ENCODE assay signal across 9 mouse cellular contexts in genomic region chr4:102439401-102440118, GRCm38 (mm10).
DNase-seq lines count a peak whose midpoint lies in the region; ATAC-seq and TF ChIP-seq lines count a peak whose summit lies in the region.
"Had no signal": no experiment of that assay in that cellular context is flagged by ENCODE, and none has a peak within 500 bp of the region (broad histone marks: within the 10 kb centered on the region; RNA-seq: fewer than 3 reads in every experiment).

No protein-coding gene starts in this region.

- no peak overlapping the region for H3K4me2 ChIP-seq in lung, embryonic 16.5 days (ENCODE audit: low read depth, low read length)
- H3K4me2 ChIP-seq in lung, postnatal 0 days (replicated peaks; ENCODE audit: low read depth, low read length): no peak overlapping the region
- H3K4me2 ChIP-seq in forebrain, postnatal 0 days (ENCODE audit: low read depth): no peak overlapping the region
- no peak overlapping the region for H3K4me2 ChIP-seq in kidney, postnatal 0 days (ENCODE audit: low read length)
- H3K4me2 ChIP-seq: liver, embryonic 13.5 days had no signal

- no peak for TF ChIP-seq CTCF in lung, postnatal 0 days (IDR thresholded peaks at IDR 0.05)
- TF ChIP-seq CTCF in forebrain, postnatal 0 days (IDR thresholded peaks at IDR 0.05; ENCODE audit: low read depth): no peak
- no peak for TF ChIP-seq CTCF in kidney, postnatal 0 days (IDR thresholded peaks at IDR 0.05; ENCODE audit: low read depth)

- no peak for TF ChIP-seq EP300 in lung, postnatal 0 days (IDR thresholded peaks at IDR 0.05)

- peak; percentile 5 to 45 for DNase-seq in adrenal gland, postnatal 36 days
- no peak for DNase-seq in adrenal gland, adult 8-10 months
- DNase-seq in lung, postnatal 0 days (ENCODE audit: low spot score): no peak
- no peak for DNase-seq in forebrain, postnatal 0 days
- peak; percentile 29 for DNase-seq in kidney, postnatal 0 days (ENCODE audit: low spot score)
- no peak for DNase-seq in urinary bladder, postnatal 36 days (ENCODE audit: low spot score in 2 of 2)
- DNase-seq in embryo, embryonic 10 days (ENCODE audit: low spot score): no peak
- DNase-seq: liver, embryonic 13.5 days had no signal

- WGBS in lung, embryonic 16.5 days: 42% methylated on average over 5 of the region's 5 CpGs
- 48% methylated on average over 5 of the region's 5 CpGs for WGBS in lung, postnatal 0 days
- 35% methylated on average over 5 of the region's 5 CpGs for WGBS in forebrain, postnatal 0 days
- 50% methylated on average over 5 of the region's 5 CpGs for WGBS in kidney, postnatal 0 days

- peak; percentile 73 for ATAC-seq in lung, embryonic 16.5 days (ENCODE audit: low read depth)
- no peak for ATAC-seq in lung, postnatal 0 days
- ATAC-seq in forebrain, postnatal 0 days: peak; percentile 18
- ATAC-seq in kidney, postnatal 0 days (replicated peaks; ENCODE audit: low FRiP score, low read depth): no peak

- no peak overlapping the region for H3K9ac ChIP-seq in lung, embryonic 16.5 days (ENCODE audit: low read length)
- H3K9ac ChIP-seq in lung, postnatal 0 days (replicated peaks; ENCODE audit: low read depth): no peak overlapping the region
- H3K9ac ChIP-seq in forebrain, postnatal 0 days: no peak overlapping the region
- H3K9ac ChIP-seq in kidney, postnatal 0 days (ENCODE audit: low read depth, low read length): no peak overlapping the region
- H3K9ac ChIP-seq: liver, embryonic 13.5 days had no signal

- no peaks in the 10 kb centered on the region for H3K9me3 ChIP-seq in lung, embryonic 16.5 days (ENCODE audit: control insufficient read depth, low read length)
- H3K9me3 ChIP-seq in lung, postnatal 0 days (ENCODE audit: low read length): no peaks in the 10 kb centered on the region
- no peaks in the 10 kb centered on the region for H3K9me3 ChIP-seq in forebrain, postnatal 0 days (ENCODE audit: low read length)
- H3K9me3 ChIP-seq in kidney, postnatal 0 days (replicated peaks; ENCODE audit: low read length): no peaks in the 10 kb centered on the region
- H3K9me3 ChIP-seq: liver, embryonic 13.5 days had no signal

- H3K27me3 ChIP-seq in lung, embryonic 16.5 days (ENCODE audit: control insufficient read depth, insufficient read depth, low read depth, low read length): no peaks in the 10 kb centered on the region
- no peaks in the 10 kb centered on the region for H3K27me3 ChIP-seq in lung, postnatal 0 days (replicated peaks; ENCODE audit: insufficient read depth, low read length)
- H3K27me3 ChIP-seq in forebrain, postnatal 0 days (ENCODE audit: insufficient read depth, low read length): no peaks in the 10 kb centered on the region
- H3K27me3 ChIP-seq in kidney, postnatal 0 days (ENCODE audit: insufficient read depth, low read length): no peaks in the 10 kb centered on the region
- H3K27me3 ChIP-seq: liver, embryonic 13.5 days had no signal

- no peak overlapping the region for H3K4me3 ChIP-seq in lung, embryonic 16.5 days (ENCODE audit: low read length)
- H3K4me3 ChIP-seq in lung, postnatal 0 days (ENCODE audit: low read depth, low read length): no peak overlapping the region
- no peak overlapping the region for H3K4me3 ChIP-seq in forebrain, postnatal 0 days (ENCODE audit: low read depth, low read length)
- no peak overlapping the region for H3K4me3 ChIP-seq in kidney, postnatal 0 days (replicated peaks; ENCODE audit: low read depth, low read length)
- H3K4me3 ChIP-seq: liver, embryonic 13.5 days had no signal

- H3K36me3 ChIP-seq in lung, embryonic 16.5 days (ENCODE audit: control insufficient read depth, insufficient read depth, low read length): no peaks in the 10 kb centered on the region
- no peaks in the 10 kb centered on the region for H3K36me3 ChIP-seq in lung, postnatal 0 days (ENCODE audit: insufficient read depth, low read length)
- no peaks in the 10 kb centered on the region for H3K36me3 ChIP-seq in forebrain, postnatal 0 days (ENCODE audit: insufficient read depth)
- H3K36me3 ChIP-seq in kidney, postnatal 0 days (ENCODE audit: insufficient read depth, low read length): no peaks in the 10 kb centered on the region
- H3K36me3 ChIP-seq: liver, embryonic 13.5 days had no signal

- peaks cover 6% of the 10 kb centered on the region; the same call in 1 of the 2 replicates for H3K4me1 ChIP-seq in lung, embryonic 16.5 days (replicated peaks; ENCODE audit: control insufficient read depth, insufficient read depth, low read length)
- no peaks in the 10 kb centered on the region for H3K4me1 ChIP-seq in lung, postnatal 0 days (ENCODE audit: insufficient read depth, low read depth, low read length)
- peaks cover 9% of the 10 kb centered on the region for H3K4me1 ChIP-seq in forebrain, postnatal 0 days (ENCODE audit: insufficient read depth)
- H3K4me1 ChIP-seq in kidney, postnatal 0 days (replicated peaks; ENCODE audit: insufficient read depth, low read length): peaks cover 4% of the 10 kb centered on the region; the same call in 1 of the 2 replicates
- H3K4me1 ChIP-seq: liver, embryonic 13.5 days had no signal

- H3K27ac ChIP-seq in lung, embryonic 16.5 days (ENCODE audit: low read length): no peak overlapping the region
- H3K27ac ChIP-seq in lung, postnatal 0 days (ENCODE audit: low read length): no peak overlapping the region
- H3K27ac ChIP-seq in forebrain, postnatal 0 days (ENCODE audit: low read depth, low read length): peak overlapping the region; percentile 40; the same call in 1 of the 2 replicates
- H3K27ac ChIP-seq in kidney, postnatal 0 days: no peak overlapping the region
- H3K27ac ChIP-seq: liver, embryonic 13.5 days had no signal

Comparison
In these comparisons a context has a peak if more than half of its experiments do, and no peak if none do; other contexts are left out.
1. DNase-seq: peak in adrenal gland, postnatal 36 days (2 of 2) and kidney, postnatal 0 days (single experiment); none in adrenal gland, adult 8-10 months (single experiment), lung, postnatal 0 days (single experiment), forebrain, postnatal 0 days (single experiment), urinary bladder, postnatal 36 days (0 of 2) and embryo, embryonic 10 days (single experiment).
2. ATAC-seq: peak in lung, embryonic 16.5 days (single experiment) and forebrain, postnatal 0 days (single experiment); none in lung, postnatal 0 days (single experiment) and kidney, postnatal 0 days (single experiment).